Mouse (Mus musculus) neural tube, embryonic 14.5 days (tissue): ENCODE measurements at regions not wholly inside any gene's neighbourhood (a gene's known extent, or its start where the extent isn't known, plus 50 kb on each side); places are given as distances from the start of the nearest gene placed in this dataset.

Source experiments
- ATAC-seq: fragments of 200-750 bp; cut with Nextera tagmentation; 2 replicates; pipeline ENCODE4 v1.8.0; 2017; ENCODE audit warnings: low read depth, mild to moderate bottlenecking, moderate TSS enrichment, moderate library complexity
- H3K27ac ChIP-seq: fragments of 300-500 bp; sonication (generic); 2 replicates; pipeline ENCODE4 v1.5.1; 2014; ENCODE audit warnings: low read depth, mild to moderate bottlenecking, control low read depth, low read length, moderate library complexity, mixed read lengths
- H3K27me3 ChIP-seq: fragments of 300-500 bp; sonication (generic); 2 replicates; pipeline ENCODE4 v1.6.1; 2014; ENCODE audit warnings: low read length; ENCODE audit not compliant: control insufficient read depth, insufficient read depth
- H3K36me3 ChIP-seq: fragments of 300-500 bp; sonication (generic); 2 replicates; pipeline ENCODE4 v1.6.1; 2014; ENCODE audit warnings: low read length, mixed read lengths; ENCODE audit not compliant: control insufficient read depth, insufficient read depth
- H3K4me1 ChIP-seq: fragments of 300-500 bp; sonication (generic); 2 replicates; pipeline ENCODE4 v1.6.1; 2014; ENCODE audit warnings: low read length; ENCODE audit not compliant: control insufficient read depth, insufficient read depth
- H3K4me2 ChIP-seq: fragments of 300-500 bp; sonication (generic); 2 replicates; pipeline ENCODE4 v1.6.1; 2014; ENCODE audit warnings: mild to moderate bottlenecking, low read depth, low read length, control low read depth
- H3K4me3 ChIP-seq: fragments of 300-500 bp; sonication (generic); 2 replicates; pipeline ENCODE4 v1.5.1; 2014; ENCODE audit warnings: low read depth, low read length, control low read depth, mixed read lengths
- H3K9ac ChIP-seq: fragments of 300-500 bp; sonication (generic); replicated peaks from 2 replicates; pipeline ENCODE4 v1.6.1; 2014; ENCODE audit warnings: low read depth, mild to moderate bottlenecking, control low read depth, low read length, mixed read lengths
- H3K9me3 ChIP-seq: fragments of 300-500 bp; sonication (generic); 2 replicates; pipeline ENCODE4 v1.6.1; 2016; ENCODE audit warnings: low read length; ENCODE audit not compliant: control insufficient read depth
- WGBS: fragments of 180-500 bp; shearing (Covaris S2); extraction: QIAGEN DNeasy Blood & Tissue Kit; methylation state at CpG from one replicate; pipeline ENCODE4 v1.1.7; 2014; 5-methylcytosine and 5-hydroxymethylcytosine counted together

- H3K4me3 ChIP-seq, result no peak overlapping the region
- no peak overlapping the region for H3K4me2 ChIP-seq
- 57% methylated on average over 5 of the region's 5 CpGs for WGBS
- no peak for ATAC-seq
- no peaks in the 10 kb centered on the region for H3K4me1 ChIP-seq
- H3K27ac ChIP-seq, result no peak overlapping the region
- H3K9ac ChIP-seq, result no peak overlapping the region
- H3K9me3 ChIP-seq, result no peaks in the 10 kb centered on the region
- peaks cover 3% of the 10 kb centered on the region; the same call in 1 of the 2 replicates for H3K27me3 ChIP-seq
- H3K36me3 ChIP-seq, result no peaks in the 10 kb centered on the region
Measured at GRCm38 (mm10) chr6:117416461-117416860, 248.1 kb downstream of the Cxcl12 start.

GRCm38 (mm10) chr6:117422846-117423573 lies 254.7 kb downstream of the Cxcl12 start:
- Histone ChIP-seq H3K27ac (no peak overlapping the region), H3K9ac (no peak overlapping the region), H3K27me3 (no peaks in the 10 kb centered on the region), H3K9me3 (no peaks in the 10 kb centered on the region), H3K4me1 (peaks cover 6% of the 10 kb centered on the region; the same call in 1 of the 2 replicates), H3K36me3 (no peaks in the 10 kb centered on the region), H3K4me2 (no peak overlapping the region), H3K4me3 (no peak overlapping the region)
- WGBS, result 75% methylated on average over 10 of the region's 10 CpGs
- ATAC-seq, result no peak

- Histone ChIP-seq H3K4me3 (no peak overlapping the region), H3K9ac (no peak overlapping the region), H3K27ac (no peak overlapping the region), H3K4me1 (peaks cover 6% of the 10 kb centered on the region; the same call in 1 of the 2 replicates), H3K9me3 (no peaks in the 10 kb centered on the region), H3K27me3 (no peaks in the 10 kb centered on the region), H3K4me2 (no peak overlapping the region), H3K36me3 (no peaks in the 10 kb centered on the region)
- no peak for ATAC-seq
- 98% methylated on average over 5 of the region's 5 CpGs for WGBS
Measured at GRCm38 (mm10) chr6:117426363-117426762, 258.0 kb downstream of the Cxcl12 start.

GRCm38 (mm10) chr6:117427351-117428142 lies 259.2 kb downstream of the Cxcl12 start:
- no peak overlapping the region for H3K27ac ChIP-seq
- no peaks in the 10 kb centered on the region for H3K36me3 ChIP-seq
- WGBS, result 24% methylated on average over 12 of the region's 12 CpGs
- no peaks in the 10 kb centered on the region for H3K9me3 ChIP-seq
- no peaks in the 10 kb centered on the region for H3K27me3 ChIP-seq
- no peak overlapping the region for H3K9ac ChIP-seq
- H3K4me1 ChIP-seq, result peaks cover 6% of the 10 kb centered on the region; the same call in 1 of the 2 replicates
- no peak overlapping the region for H3K4me3 ChIP-seq
- ATAC-seq, result no peak
- no peak overlapping the region for H3K4me2 ChIP-seq

GRCm38 (mm10) chr6:117428441-117428840 lies 260.1 kb downstream of the Cxcl12 start:
- Histone ChIP-seq H3K27ac (no peak overlapping the region), H3K9me3 (no peaks in the 10 kb centered on the region), H3K36me3 (no peaks in the 10 kb centered on the region), H3K4me3 (no peak overlapping the region), H3K4me2 (no peak overlapping the region), H3K27me3 (no peaks in the 10 kb centered on the region), H3K4me1 (peaks cover 6% of the 10 kb centered on the region; the same call in 1 of the 2 replicates), H3K9ac (no peak overlapping the region)
- WGBS, result 82% methylated on average over 11 of the region's 11 CpGs
- no peak for ATAC-seq

- WGBS, result 85% methylated on average over 15 of the region's 15 CpGs
- H3K4me2 ChIP-seq, result no peak overlapping the region
- H3K27ac ChIP-seq, result no peak overlapping the region
- peaks cover 6% of the 10 kb centered on the region; the same call in 1 of the 2 replicates for H3K4me1 ChIP-seq
- H3K9me3 ChIP-seq, result no peaks in the 10 kb centered on the region
- no peaks in the 10 kb centered on the region for H3K36me3 ChIP-seq
- no peak for ATAC-seq
- H3K27me3 ChIP-seq, result no peaks in the 10 kb centered on the region
- H3K9ac ChIP-seq, result no peak overlapping the region
- H3K4me3 ChIP-seq, result no peak overlapping the region
Measured at GRCm38 (mm10) chr6:117430876-117431781, 262.8 kb downstream of the Cxcl12 start.

GRCm38 (mm10) chr6:117436851-117437250 lies 268.5 kb downstream of the Cxcl12 start:
- Histone ChIP-seq H3K4me1 (no peaks in the 10 kb centered on the region), H3K27me3 (no peaks in the 10 kb centered on the region), H3K27ac (no peak overlapping the region), H3K9me3 (no peaks in the 10 kb centered on the region), H3K9ac (no peak overlapping the region), H3K4me2 (no peak overlapping the region), H3K36me3 (no peaks in the 10 kb centered on the region), H3K4me3 (no peak overlapping the region)
- WGBS, result 93% methylated on average over 3 of the region's 3 CpGs
- ATAC-seq, result no peak

- H3K36me3 ChIP-seq, result no peaks in the 10 kb centered on the region
- no peak overlapping the region for H3K4me2 ChIP-seq
- no peak overlapping the region for H3K27ac ChIP-seq
- no peak overlapping the region for H3K9ac ChIP-seq
- no peak overlapping the region for H3K4me3 ChIP-seq
- no peak for ATAC-seq
- H3K27me3 ChIP-seq, result no peaks in the 10 kb centered on the region
- no peaks in the 10 kb centered on the region for H3K4me1 ChIP-seq
- H3K9me3 ChIP-seq, result no peaks in the 10 kb centered on the region
- 56% methylated on average over 10 of the region's 10 CpGs for WGBS
Measured at GRCm38 (mm10) chr6:117437411-117438101, 269.2 kb downstream of the Cxcl12 start.
